Mouse (Mus musculus) neural tube, embryonic 15.5 days (tissue): ENCODE data around the gene Anks1b. TPM values are rescaled to one million over a fixed set of nuclear protein-coding genes. Genes with fewer than 3 reads are reported as not detected.

Experiments
- ATAC-seq: fragments of 200-750 bp; cut with Nextera tagmentation; 2 replicates; pipeline ENCODE4 v1.8.0; 2017; ENCODE audit warnings: mild to moderate bottlenecking, moderate TSS enrichment, moderate library complexity; ENCODE audit not compliant: low FRiP score
- H3K27ac ChIP-seq: fragments of 300-500 bp; sonication (generic); replicated peaks from 2 replicates; pipeline ENCODE4 v1.5.1; 2015; ENCODE audit warnings: mild to moderate bottlenecking, inconsistent platforms
- H3K27me3 ChIP-seq: fragments of 300-500 bp; sonication (generic); replicated peaks from 2 replicates; pipeline ENCODE4 v1.6.1; 2015; ENCODE audit warnings: inconsistent platforms
- H3K36me3 ChIP-seq: fragments of 300-500 bp; sonication (generic); 2 replicates; pipeline ENCODE4 v1.6.1; 2015; ENCODE audit warnings: inconsistent platforms
- H3K4me1 ChIP-seq: fragments of 300-500 bp; sonication (generic); 2 replicates; pipeline ENCODE4 v1.6.1; 2015; ENCODE audit warnings: inconsistent platforms
- H3K4me2 ChIP-seq: fragments of 300-500 bp; sonication (generic); 2 replicates; pipeline ENCODE4 v1.6.1; 2015; ENCODE audit warnings: inconsistent platforms, mild to moderate bottlenecking, moderate library complexity
- H3K4me3 ChIP-seq: fragments of 300-500 bp; sonication (generic); replicated peaks from 2 replicates; pipeline ENCODE4 v1.5.1; 2015; ENCODE audit warnings: mild to moderate bottlenecking, inconsistent platforms
- H3K9ac ChIP-seq: fragments of 300-500 bp; sonication (generic); replicated peaks from 2 replicates; pipeline ENCODE4 v1.6.1; 2015; ENCODE audit warnings: mild to moderate bottlenecking, inconsistent platforms
- H3K9me3 ChIP-seq: fragments of 300-500 bp; sonication (generic); replicated peaks from 2 replicates; pipeline ENCODE4 v1.6.1; 2016; ENCODE audit warnings: inconsistent platforms
- WGBS: fragments of 180-500 bp; shearing (Covaris S2); methylation state at CpG from one replicate; pipeline ENCODE4 v1.1.7; 2015; ENCODE audit warnings: mixed read lengths; 5-methylcytosine and 5-hydroxymethylcytosine counted together
- polyA plus RNA-seq: library from polyadenylated mRNA; unstranded; fragments of >200 nt; fragmentation: Nextera tagmentation; extraction: Ambion mirVana; gene quantifications from 2 replicates; pipeline ENCODE4 v1.2.1, GENCODE M21; 2015

The Anks1b gene
- polyA plus RNA-seq, 1 experiment from 2014 or later: 76.0 TPM

DNA sequence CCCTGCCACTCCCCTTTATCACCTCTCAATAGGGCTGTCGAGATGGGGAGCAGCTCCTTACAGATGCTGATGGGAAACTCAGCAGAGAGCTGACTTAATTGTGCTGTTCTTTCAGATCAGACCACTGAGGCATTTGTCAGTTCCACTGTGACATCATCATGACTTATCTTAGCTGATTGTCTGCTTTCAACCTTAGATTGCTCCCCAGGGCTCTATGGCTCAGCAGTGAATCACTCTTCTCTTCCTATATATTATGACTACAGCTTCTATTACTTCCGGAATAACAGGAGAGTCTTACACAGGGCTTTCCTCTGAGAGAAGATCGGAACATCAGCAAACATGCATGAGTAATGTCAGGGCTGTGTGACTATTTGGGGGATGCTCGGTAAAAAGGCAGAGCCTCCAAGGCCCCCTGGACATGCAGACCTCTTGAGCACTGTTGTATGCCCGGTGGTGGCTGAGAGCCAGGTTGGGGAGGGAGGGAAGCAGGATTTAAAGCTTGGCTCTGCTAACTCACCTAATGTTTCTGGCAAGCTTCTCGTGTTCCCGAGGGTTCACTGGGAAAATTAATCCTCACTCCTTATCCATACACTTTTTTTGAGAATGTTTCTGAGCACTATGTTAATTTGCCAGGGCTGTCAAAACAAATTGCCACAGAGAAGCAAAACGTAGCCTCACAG, 936.7 kb downstream of the Anks1b start:
- WGBS: 16% methylated on average over 8 of the region's 8 CpGs
- peaks cover 15% of the 10 kb centered on the region for H3K4me1 ChIP-seq
- no peak overlapping the region for H3K9ac ChIP-seq
- no peaks in the 10 kb centered on the region for H3K36me3 ChIP-seq
- H3K4me3 ChIP-seq: no peak overlapping the region
- no peak overlapping the region for H3K4me2 ChIP-seq
- no peaks in the 10 kb centered on the region for H3K9me3 ChIP-seq
- ATAC-seq: no peak
- H3K27ac ChIP-seq: no peak overlapping the region
- H3K27me3 ChIP-seq: no peaks in the 10 kb centered on the region

DNA sequence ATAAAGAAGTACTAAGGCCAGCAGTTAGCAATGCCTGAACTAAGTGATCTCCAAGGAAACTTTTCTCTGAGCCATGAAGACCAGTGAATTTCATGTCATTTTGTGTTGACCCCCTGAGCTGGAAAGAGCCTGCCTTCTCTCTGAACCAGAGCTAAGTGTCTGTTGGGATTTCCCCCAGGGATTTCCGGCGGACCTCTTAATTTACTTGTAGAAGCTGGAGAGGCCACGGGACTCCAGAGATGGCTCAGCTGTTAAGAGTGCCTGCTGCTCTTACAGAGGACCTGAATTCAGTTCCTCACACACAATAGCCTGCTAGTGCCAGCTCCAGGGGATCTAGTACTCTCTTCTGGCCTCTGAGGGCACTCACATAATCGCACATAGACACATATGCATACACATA, 938.1 kb downstream of the Anks1b start:
- 54% methylated on average over 4 of the region's 4 CpGs for WGBS
- Histone ChIP-seq H3K9me3 (no peaks in the 10 kb centered on the region), H3K9ac (no peak overlapping the region), H3K27me3 (no peaks in the 10 kb centered on the region), H3K4me3 (no peak overlapping the region), H3K36me3 (no peaks in the 10 kb centered on the region), H3K27ac (no peak overlapping the region), H3K4me2 (no peak overlapping the region), H3K4me1 (peaks cover 15% of the 10 kb centered on the region)
- no peak for ATAC-seq

DNA sequence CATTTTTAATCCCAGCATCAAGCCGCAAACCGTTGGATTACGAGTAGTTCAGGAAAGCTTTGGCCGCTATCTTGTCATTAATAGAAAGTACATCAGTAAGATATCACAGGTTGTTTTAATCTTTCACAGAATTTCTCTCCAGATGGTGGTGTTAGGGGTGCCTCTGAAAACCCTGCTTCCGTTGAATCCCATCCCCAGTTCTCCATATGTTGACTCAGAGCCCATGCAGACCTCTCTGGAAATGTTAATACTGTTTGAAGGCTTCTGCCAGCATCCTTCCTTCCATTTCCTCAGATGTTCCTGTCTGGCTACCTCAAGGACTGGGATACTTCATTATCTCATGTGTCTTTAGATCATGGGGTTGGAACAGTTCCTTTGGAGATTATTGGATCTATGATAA, 940.0 kb downstream of the Anks1b start:
- H3K27ac ChIP-seq: no peak overlapping the region
- ATAC-seq: no peak
- no peak overlapping the region for H3K4me2 ChIP-seq
- WGBS: 92% methylated on average over 5 of the region's 5 CpGs
- no peak overlapping the region for H3K9ac ChIP-seq
- H3K4me3 ChIP-seq: no peak overlapping the region
- no peaks in the 10 kb centered on the region for H3K9me3 ChIP-seq
- peaks cover 27% of the 10 kb centered on the region for H3K4me1 ChIP-seq
- H3K27me3 ChIP-seq: no peaks in the 10 kb centered on the region
- no peaks in the 10 kb centered on the region for H3K36me3 ChIP-seq

DNA sequence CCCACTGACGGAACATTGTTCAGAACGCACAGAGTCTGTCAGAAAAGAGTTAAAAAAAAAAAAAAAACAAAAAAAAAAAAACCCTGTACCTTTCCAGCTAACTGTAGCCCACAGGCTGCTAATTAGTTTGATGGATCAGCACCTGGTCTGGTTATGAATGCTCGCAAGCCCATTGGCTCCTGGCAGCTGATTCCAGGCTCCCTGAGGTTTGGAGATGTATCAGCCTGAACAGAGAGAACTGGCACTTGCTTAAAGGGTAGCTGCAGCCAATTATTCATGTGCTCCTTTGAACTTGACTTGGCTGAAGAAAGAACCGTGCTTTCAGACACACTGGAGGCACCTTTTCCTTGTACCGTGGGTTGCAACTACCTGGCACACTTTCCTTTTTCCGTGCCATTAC, 941.1 kb downstream of the Anks1b start:
- no peak for ATAC-seq
- no peak overlapping the region for H3K27ac ChIP-seq

DNA sequence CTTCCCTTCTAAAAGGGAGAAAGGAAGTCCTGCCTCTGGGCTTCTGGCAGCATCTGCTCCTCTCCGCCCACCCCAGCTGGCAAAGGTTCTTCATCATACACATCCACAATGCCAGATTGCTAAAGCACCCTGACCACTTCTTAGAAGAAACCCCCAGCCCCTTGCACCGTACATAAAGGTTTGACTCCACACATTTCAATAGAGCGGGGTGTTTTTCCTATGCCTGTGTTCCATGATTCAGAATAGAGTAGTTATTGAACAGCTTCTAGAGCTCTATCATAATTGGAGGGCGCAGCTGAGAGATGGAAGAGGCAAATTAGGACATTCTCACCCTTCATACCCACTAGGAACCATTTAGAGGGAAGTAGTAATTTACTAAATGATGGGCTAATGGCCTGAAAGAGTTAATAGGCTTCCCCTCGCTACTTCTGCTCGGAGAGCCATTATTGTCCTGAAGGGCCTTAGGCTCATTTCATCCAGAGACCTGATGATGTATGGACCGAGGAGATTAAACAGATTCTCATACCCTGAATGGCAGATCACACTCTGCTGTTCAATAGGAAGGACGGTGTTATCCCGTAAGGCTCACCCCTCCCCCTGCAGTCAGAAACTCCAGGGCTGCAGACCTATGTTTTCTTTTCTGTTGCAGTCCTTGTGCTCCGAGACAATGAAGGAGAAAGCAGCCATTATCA, 945.1 kb downstream of the Anks1b start:
- H3K4me2 ChIP-seq: peak overlapping the region; percentile 13; the same call in 1 of the 2 replicates
- ATAC-seq: peak; percentile 35

More for the DNA sequence above, 941.1 kb downstream of the Anks1b start:
- H3K9ac ChIP-seq: no peak overlapping the region
- H3K4me1 ChIP-seq: peaks cover 33% of the 10 kb centered on the region
- H3K9me3 ChIP-seq: no peaks in the 10 kb centered on the region
- WGBS: 56% methylated on average over 6 of the region's 6 CpGs
- H3K4me2 ChIP-seq: no peak overlapping the region
- no peaks in the 10 kb centered on the region for H3K36me3 ChIP-seq
- no peaks in the 10 kb centered on the region for H3K27me3 ChIP-seq
- H3K4me3 ChIP-seq: no peak overlapping the region

DNA sequence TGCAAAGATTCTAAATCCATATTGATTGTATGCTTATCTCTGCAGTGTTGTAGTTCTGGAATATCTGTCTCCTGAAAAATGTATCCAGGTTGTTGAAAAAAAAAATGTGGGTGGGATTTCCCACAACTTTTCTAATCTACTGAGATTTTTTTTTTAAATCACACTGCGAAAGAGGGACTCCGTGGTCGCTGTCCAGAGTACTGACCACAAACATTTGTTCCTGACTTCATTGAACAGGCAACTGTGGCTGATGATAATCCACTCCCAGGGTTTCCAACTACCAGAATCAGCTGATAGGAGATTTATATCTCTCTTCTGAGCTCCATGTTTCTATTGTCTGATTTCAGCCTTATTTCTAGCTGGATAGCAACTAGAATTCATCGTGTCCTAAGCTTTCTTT, 950.1 kb downstream of the Anks1b start:
- WGBS: 15% methylated on average over 4 of the region's 4 CpGs
- no peaks in the 10 kb centered on the region for H3K9me3 ChIP-seq

More for the DNA sequence above, 945.1 kb downstream of the Anks1b start:
- Histone ChIP-seq H3K36me3 (no peaks in the 10 kb centered on the region), H3K9ac (no peak overlapping the region), H3K9me3 (no peaks in the 10 kb centered on the region), H3K27ac (peak overlapping the region; percentile 45; the same call in 1 of the 2 replicates), H3K4me1 (peaks cover 22% of the 10 kb centered on the region), H3K27me3 (no peaks in the 10 kb centered on the region), H3K4me3 (no peak overlapping the region)
- 15% methylated on average over 10 of the region's 10 CpGs for WGBS

DNA sequence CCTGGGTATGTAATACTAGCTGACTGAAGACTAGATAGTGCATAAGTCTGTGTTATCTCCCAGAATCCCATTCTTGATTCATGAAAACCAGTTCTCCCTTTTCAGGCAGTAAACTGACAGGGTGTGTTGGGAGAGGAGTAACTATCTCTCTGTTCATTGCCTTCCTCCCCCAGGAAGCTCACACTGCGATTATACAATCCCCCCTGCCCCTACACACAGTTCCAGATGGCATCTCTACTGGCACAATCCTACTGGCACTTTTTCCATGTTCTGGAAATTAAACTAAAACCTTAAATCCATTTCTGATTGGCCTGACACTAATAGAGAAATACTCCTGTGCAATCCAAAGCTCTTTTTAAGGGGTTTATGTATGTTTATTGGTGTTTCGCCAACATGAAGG, 951.4 kb downstream of the Anks1b start:
- 77% methylated on average over 2 of the region's 2 CpGs for WGBS
- Histone ChIP-seq H3K27me3 (0 out of 2 replicates have a peak, but pooled peaks cover 7% of the 10 kb centered on the region), H3K4me3 (no peak overlapping the region), H3K9me3 (no peaks in the 10 kb centered on the region), H3K9ac (no peak overlapping the region), H3K36me3 (no peaks in the 10 kb centered on the region), H3K27ac (no peak overlapping the region), H3K4me1 (peaks cover 7% of the 10 kb centered on the region), H3K4me2 (no peak overlapping the region)
- ATAC-seq: no peak

More for the DNA sequence above, 950.1 kb downstream of the Anks1b start:
- no peak for ATAC-seq
- Histone ChIP-seq H3K9ac (no peak overlapping the region), H3K27ac (no peak overlapping the region), H3K27me3 (0 out of 2 replicates have a peak, but pooled peaks cover 7% of the 10 kb centered on the region), H3K36me3 (no peaks in the 10 kb centered on the region), H3K4me3 (no peak overlapping the region), H3K4me2 (no peak overlapping the region), H3K4me1 (peaks cover 10% of the 10 kb centered on the region)

DNA sequence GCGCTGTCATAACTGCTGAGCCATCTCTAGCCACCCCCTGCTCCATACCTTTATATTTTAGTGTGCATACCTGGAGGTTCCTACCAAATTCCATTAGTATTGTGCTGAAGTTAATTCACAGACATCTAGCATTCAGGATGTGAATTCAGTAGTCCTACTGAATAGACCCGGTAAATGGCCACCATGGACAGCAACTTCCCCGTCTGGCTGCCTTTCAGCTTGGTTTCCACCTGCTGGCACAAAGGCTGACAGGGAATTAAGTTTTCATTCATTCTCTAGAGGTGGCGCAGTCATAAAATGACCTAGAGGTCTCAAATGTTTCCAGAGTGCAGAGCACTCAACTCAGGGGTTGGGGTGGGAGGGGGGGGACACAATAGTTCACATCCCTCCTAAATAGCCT, 953.6 kb downstream of the Anks1b start:
- H3K4me3 ChIP-seq: no peak overlapping the region
- H3K27ac ChIP-seq: no peak overlapping the region
- 0 out of 2 replicates have a peak, but pooled peaks cover 7% of the 10 kb centered on the region for H3K27me3 ChIP-seq
- peaks cover 13% of the 10 kb centered on the region for H3K4me1 ChIP-seq
- no peaks in the 10 kb centered on the region for H3K9me3 ChIP-seq
- ATAC-seq: no peak
- H3K4me2 ChIP-seq: no peak overlapping the region
- H3K9ac ChIP-seq: no peak overlapping the region
- 24% methylated on average over 4 of the region's 4 CpGs for WGBS
- no peaks in the 10 kb centered on the region for H3K36me3 ChIP-seq

DNA sequence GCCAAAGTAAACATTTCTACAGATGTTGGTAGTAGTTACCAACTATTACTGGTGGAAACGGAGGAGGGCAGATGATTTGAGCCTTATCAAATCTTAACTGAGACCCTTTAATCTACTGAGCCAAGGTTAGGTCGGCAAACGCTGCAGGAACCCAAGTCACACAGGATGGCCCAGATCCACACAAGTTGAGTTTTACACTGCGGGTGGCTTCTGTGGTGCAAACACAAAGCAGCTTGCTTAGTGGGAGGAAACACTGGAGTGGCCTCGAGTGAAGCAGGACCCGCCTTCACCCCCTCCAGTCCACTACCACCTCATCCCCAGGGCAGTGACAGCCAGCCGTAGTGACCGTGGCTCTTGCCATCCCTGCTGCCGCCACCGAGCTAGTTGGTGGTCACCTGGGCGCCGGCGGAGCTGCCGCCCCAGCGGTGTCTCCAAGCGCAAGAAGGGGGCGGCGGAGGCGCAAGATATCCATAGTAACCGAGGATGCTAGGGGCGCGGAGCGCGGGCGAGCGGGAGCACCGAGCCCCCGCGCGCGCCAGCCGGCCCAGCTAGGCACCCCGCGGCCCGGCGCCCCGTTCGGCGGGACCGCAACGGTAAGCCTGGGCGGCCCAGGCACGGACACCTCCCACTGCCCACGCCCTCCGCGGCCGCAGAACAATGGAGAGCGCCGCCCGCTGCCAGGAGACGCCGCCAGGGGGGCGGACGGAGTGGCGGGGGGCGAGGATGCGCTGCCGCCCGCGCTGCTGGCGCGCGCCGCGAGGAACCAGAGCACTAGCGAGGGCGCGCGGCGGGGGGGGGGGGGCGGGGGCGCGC, 955.5 kb downstream of the Anks1b start:
- H3K9me3 ChIP-seq: no peaks in the 10 kb centered on the region
- H3K27ac ChIP-seq: peak overlapping the region; percentile 90
- no peaks in the 10 kb centered on the region for H3K36me3 ChIP-seq
- 1% methylated on average over 38 of the region's 73 CpGs for WGBS
- ATAC-seq: peak; percentile 85
- peak overlapping the region; percentile 68 for H3K9ac ChIP-seq
- H3K4me3 ChIP-seq: peak overlapping the region; percentile 57
- H3K4me1 ChIP-seq: peaks cover 26% of the 10 kb centered on the region
- 0 out of 2 replicates have a peak, but pooled peaks cover 7% of the 10 kb centered on the region for H3K27me3 ChIP-seq
- H3K4me2 ChIP-seq: peak overlapping the region; percentile 66

DNA sequence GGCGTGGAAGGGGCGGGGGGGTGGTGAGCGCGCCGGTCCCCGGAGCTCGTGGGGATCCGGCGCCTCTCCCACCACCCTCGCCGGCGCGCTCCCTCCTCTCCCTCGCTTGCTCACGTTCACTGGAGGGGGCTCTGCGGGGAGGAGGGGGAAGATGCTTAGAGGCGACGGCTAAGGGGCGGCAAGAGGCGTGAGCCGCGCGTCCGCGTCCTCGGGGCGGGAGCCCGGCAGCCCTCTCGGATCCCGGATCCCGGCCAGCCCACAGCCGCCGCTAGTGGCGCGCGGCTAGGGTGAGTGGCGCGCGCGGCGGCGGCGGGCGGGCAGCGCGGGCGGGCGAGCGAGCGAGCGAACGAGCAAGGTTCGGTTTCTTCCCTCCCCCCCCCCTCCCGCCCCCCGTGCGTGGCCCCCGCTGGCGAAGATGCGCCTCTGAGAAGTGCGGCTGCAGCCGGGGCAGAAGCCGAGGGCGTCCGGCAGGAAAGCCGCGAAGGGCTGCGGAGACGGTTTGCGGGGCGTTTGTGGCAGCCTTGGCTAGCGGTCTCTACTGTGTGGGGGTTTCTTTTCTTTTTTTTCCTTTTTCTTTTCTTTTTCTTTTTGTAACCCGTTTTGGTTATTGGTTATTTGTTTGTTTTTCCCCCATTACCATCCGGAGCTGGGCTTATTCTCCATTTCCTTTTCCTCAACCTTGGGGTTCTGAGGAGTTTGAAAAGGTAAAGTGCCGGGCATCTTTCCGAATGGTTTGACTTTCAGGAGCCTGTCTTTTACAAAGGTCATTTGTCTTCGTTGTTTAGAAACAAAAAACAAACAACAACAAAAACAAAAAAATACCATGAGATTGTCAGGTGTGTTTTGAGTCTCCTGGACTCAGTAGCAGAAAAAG, 956.3 kb downstream of the Anks1b start:
- Histone ChIP-seq H3K4me1 (peaks cover 26% of the 10 kb centered on the region), H3K4me2 (peak overlapping the region; percentile 66), H3K4me3 (peak overlapping the region; percentile 57), H3K9ac (peak overlapping the region; percentile 68), H3K36me3 (no peaks in the 10 kb centered on the region), H3K27me3 (0 out of 2 replicates have a peak, but pooled peaks cover 7% of the 10 kb centered on the region), H3K27ac (peak overlapping the region; percentile 90), H3K9me3 (no peaks in the 10 kb centered on the region)
- under 1% methylated on average over 49 of the region's 76 CpGs for WGBS
- peak; percentile 91 for ATAC-seq

DNA sequence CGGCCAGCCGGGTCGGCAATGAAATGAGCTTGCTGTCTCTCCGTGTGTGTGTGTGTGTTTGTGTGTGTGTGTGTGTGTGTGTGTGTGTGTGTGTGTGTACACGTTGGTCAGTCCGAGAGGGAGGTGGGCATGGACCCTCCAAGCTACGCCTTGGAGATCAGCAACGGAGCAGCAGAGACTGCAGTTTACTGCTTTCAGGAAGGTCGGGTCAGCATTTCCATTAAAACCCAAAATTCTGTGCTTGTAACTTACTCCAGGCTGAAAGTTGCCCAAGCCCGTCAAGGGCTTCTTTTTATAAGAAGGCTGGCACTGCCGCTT, 956.9 kb downstream of the Anks1b start:
- Histone ChIP-seq H3K4me3 (peak overlapping the region; percentile 57), H3K4me1 (peaks cover 26% of the 10 kb centered on the region), H3K9me3 (no peaks in the 10 kb centered on the region), H3K27ac (peak overlapping the region; percentile 90), H3K36me3 (no peaks in the 10 kb centered on the region), H3K4me2 (peak overlapping the region; percentile 66), H3K9ac (peak overlapping the region; percentile 68), H3K27me3 (0 out of 2 replicates have a peak, but pooled peaks cover 7% of the 10 kb centered on the region)
- no peak for ATAC-seq
- 0% methylated on average over 11 of the region's 11 CpGs for WGBS
